Comparison of ENCODE assay signal across 8 mouse cellular contexts in the genomic region with DNA sequence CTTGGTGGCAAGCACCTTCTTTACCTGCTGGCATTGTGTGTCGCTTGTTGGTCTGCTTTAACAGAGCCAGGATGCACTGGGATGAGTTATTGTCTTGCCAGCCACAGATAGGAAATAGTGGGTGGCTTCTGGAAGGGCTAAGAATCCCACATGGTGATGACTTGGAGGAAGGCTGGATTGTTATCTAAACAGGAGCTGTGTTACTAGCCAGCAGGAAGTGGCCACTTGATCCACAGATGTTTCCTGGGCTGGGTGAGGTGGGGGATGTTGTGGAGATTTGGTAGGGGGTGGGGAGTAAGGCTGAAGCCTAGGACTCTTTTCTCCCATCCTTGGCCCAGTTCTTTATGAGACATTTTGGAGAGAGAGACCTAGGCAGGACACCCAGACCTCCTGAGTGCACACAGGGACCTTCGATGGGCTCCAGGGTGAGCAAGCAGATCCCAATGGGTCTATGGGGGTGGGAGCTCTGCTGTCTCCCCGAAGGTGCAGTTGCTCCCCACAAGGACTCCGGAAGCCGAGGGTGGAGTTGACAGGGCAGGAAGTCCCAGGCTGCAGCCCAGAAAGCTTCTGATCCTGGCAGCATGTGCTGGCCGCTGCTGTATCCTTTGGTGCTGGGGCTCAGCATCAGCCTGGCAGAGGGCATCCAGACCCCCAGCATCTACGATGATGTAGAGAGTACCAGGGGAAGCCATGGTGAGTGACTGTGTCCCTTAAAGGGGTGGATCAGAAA. TPM values are rescaled to one million over a fixed set of nuclear protein-coding genes. Genes with fewer than 3 reads are reported as not detected.
DNase-seq lines count a peak whose midpoint lies in the region; ATAC-seq and TF ChIP-seq lines count a peak whose summit lies in the region.

Gene F2rl3, plus strand, starts transcription at position 559 of the 730 bp plus-strand sequence.

- no peak for TF ChIP-seq CTCF in lung, postnatal 0 days (IDR thresholded peaks at IDR 0.05)

- no peak within 1 kb of the TSS for H3K4me2 ChIP-seq in lung, postnatal 0 days (replicated peaks; ENCODE audit: low read depth, low read length)
- H3K4me2 ChIP-seq in heart, embryonic 16.5 days (ENCODE audit: low read depth, low read length), result peak within 1 kb of the TSS; percentile 34
- no peak within 1 kb of the TSS for H3K4me2 ChIP-seq in forebrain, embryonic 14.5 days (ENCODE audit: low read length)

- H3K9me3 ChIP-seq in lung, postnatal 0 days (ENCODE audit: low read length), result no peaks in the 10 kb centered on the region
- H3K9me3 ChIP-seq in heart, embryonic 16.5 days (replicated peaks; ENCODE audit: control insufficient read depth, low read length), result no peaks in the 10 kb centered on the region
- no peaks in the 10 kb centered on the region for H3K9me3 ChIP-seq in forebrain, embryonic 14.5 days (replicated peaks; ENCODE audit: control insufficient read depth, low read length)

- peak; percentile 21 for DNase-seq in lung, postnatal 0 days (ENCODE audit: low spot score)
- no peak for DNase-seq in lung, postnatal 36 days
- DNase-seq in kidney, postnatal 14 days, result peak; percentile 39
- DNase-seq in thymus, postnatal 0 days (ENCODE audit: low spot score), result peak; percentile 68
- DNase-seq in layer of hippocampus, adult 9-11 months, result no peak
- DNase-seq in left cerebral cortex, adult 11 months (ENCODE audit: low spot score), result no peak
- no peak for DNase-seq in forebrain, embryonic 14.5 days (ENCODE audit: low spot score)

- H3K27me3 ChIP-seq in lung, postnatal 0 days (replicated peaks; ENCODE audit: insufficient read depth, low read length), result no peaks in the 10 kb centered on the region
- H3K27me3 ChIP-seq in heart, embryonic 16.5 days (ENCODE audit: control insufficient read depth, insufficient read depth, low read length), result no peaks in the 10 kb centered on the region
- no peaks in the 10 kb centered on the region for H3K27me3 ChIP-seq in forebrain, embryonic 14.5 days (replicated peaks; ENCODE audit: control insufficient read depth, insufficient read depth, low read length)

- peak; percentile 83 for ATAC-seq in lung, postnatal 0 days
- peak; percentile 34; the same call in 1 of the 2 replicates for ATAC-seq in heart, embryonic 16.5 days (replicated peaks; ENCODE audit: extremely low read depth, insufficient read depth, low FRiP score)
- ATAC-seq in forebrain, embryonic 14.5 days, result no peak

- H3K27ac ChIP-seq in lung, postnatal 0 days (ENCODE audit: low read length), result no peak within 1 kb of the TSS
- H3K27ac ChIP-seq in heart, embryonic 16.5 days (ENCODE audit: low read length), result 0 out of 2 replicates have a peak within 1 kb of the TSS, but pooled peaks have one; percentile 40
- H3K27ac ChIP-seq in forebrain, embryonic 14.5 days (ENCODE audit: low read depth, low read length), result no peak within 1 kb of the TSS

- no peak within 1 kb of the TSS for H3K9ac ChIP-seq in lung, postnatal 0 days (replicated peaks; ENCODE audit: low read depth)
- H3K9ac ChIP-seq in heart, embryonic 16.5 days (ENCODE audit: low read length), result peak within 1 kb of the TSS; percentile 26; the same call in 1 of the 2 replicates
- H3K9ac ChIP-seq in forebrain, embryonic 14.5 days (ENCODE audit: low read length), result no peak within 1 kb of the TSS

- no peaks in the 10 kb centered on the region for H3K36me3 ChIP-seq in lung, postnatal 0 days (ENCODE audit: insufficient read depth, low read length)
- H3K36me3 ChIP-seq in heart, embryonic 16.5 days (ENCODE audit: control insufficient read depth, insufficient read depth), result peaks cover 22% of the 10 kb centered on the region
- H3K36me3 ChIP-seq in forebrain, embryonic 14.5 days (ENCODE audit: control insufficient read depth, insufficient read depth, low read length), result peaks cover 27% of the 10 kb centered on the region

- H3K4me1 ChIP-seq in lung, postnatal 0 days (ENCODE audit: insufficient read depth, low read depth, low read length), result no peaks in the 10 kb centered on the region
- H3K4me1 ChIP-seq in heart, embryonic 16.5 days (ENCODE audit: control insufficient read depth, insufficient read depth, low read length), result peaks cover 9% of the 10 kb centered on the region
- no peaks in the 10 kb centered on the region for H3K4me1 ChIP-seq in forebrain, embryonic 14.5 days (ENCODE audit: control insufficient read depth, insufficient read depth, low read length)

- WGBS in lung, postnatal 0 days, result 45% methylated on average over 7 of the region's 7 CpGs
- 58% methylated on average over 7 of the region's 7 CpGs for WGBS in heart, embryonic 16.5 days
- WGBS in forebrain, embryonic 14.5 days, result 92% methylated on average over 7 of the region's 7 CpGs

- 0 out of 2 replicates have a peak, but pooled peaks have one; percentile 32 for TF ChIP-seq EP300 in lung, postnatal 0 days (IDR thresholded peaks at IDR 0.05)

- no peak within 1 kb of the TSS for H3K4me3 ChIP-seq in lung, postnatal 0 days (ENCODE audit: low read depth, low read length)
- 0 out of 2 replicates have a peak within 1 kb of the TSS, but pooled peaks have one; percentile 11 for H3K4me3 ChIP-seq in heart, embryonic 16.5 days (ENCODE audit: low read length)
- H3K4me3 ChIP-seq in forebrain, embryonic 14.5 days (ENCODE audit: low read depth, low read length), result no peak within 1 kb of the TSS

RNA-seq across cellular contexts. Expression of gene F2rl3, which starts in this region (rescaled TPM):
- 1.3 and 2.1 TPM in 2 replicates for polyA plus RNA-seq in lung, postnatal 0 days (2015; fragmentation: Nextera tagmentation; extraction: Ambion mirVana)
- 1.6 and 1.7 TPM in 2 replicates for polyA plus RNA-seq in heart, embryonic 16.5 days (2015; fragmentation: Nextera tagmentation; extraction: Ambion mirVana)
- 4.6 and 6.5 TPM in 2 replicates for polyA plus RNA-seq in thymus, postnatal 0 days (2015; fragmentation: Nextera tagmentation; extraction: Ambion mirVana)
- polyA plus RNA-seq in forebrain, embryonic 14.5 days (2014; fragmentation: Nextera tagmentation; extraction: Ambion mirVana), result 0.42 and 0.77 TPM in 2 replicates

Comparison
In these comparisons a context has a peak if more than half of its experiments do, and no peak if none do; other contexts are left out.
1. DNase-seq: peak in lung, postnatal 0 days (single experiment), kidney, postnatal 14 days (single experiment) and thymus, postnatal 0 days (single experiment); none in lung, postnatal 36 days (single experiment), layer of hippocampus, adult 9-11 months (single experiment), left cerebral cortex, adult 11 months (single experiment) and forebrain, embryonic 14.5 days (single experiment).